Mouse (Mus musculus) cerebellum, postnatal 36 days (tissue): ENCODE measurements around the gene P4hb.
A peak's percentile ranks its signal among the peaks of the same experiment; 100 is the strongest.
"Not testable (repeated sequence)": the region's sequence is repeated elsewhere in the genome, so short reads cannot be mapped to it uniquely, and the experiment has no call there.

Experiments used
- DNase-seq, 2 experiments: peaks; one replicate each; pipeline ENCODE4 v3.0.0; 2021 to 2022; ENCODE audit warnings: mixed read lengths in 2 of 2

Gene P4hb

DNA sequence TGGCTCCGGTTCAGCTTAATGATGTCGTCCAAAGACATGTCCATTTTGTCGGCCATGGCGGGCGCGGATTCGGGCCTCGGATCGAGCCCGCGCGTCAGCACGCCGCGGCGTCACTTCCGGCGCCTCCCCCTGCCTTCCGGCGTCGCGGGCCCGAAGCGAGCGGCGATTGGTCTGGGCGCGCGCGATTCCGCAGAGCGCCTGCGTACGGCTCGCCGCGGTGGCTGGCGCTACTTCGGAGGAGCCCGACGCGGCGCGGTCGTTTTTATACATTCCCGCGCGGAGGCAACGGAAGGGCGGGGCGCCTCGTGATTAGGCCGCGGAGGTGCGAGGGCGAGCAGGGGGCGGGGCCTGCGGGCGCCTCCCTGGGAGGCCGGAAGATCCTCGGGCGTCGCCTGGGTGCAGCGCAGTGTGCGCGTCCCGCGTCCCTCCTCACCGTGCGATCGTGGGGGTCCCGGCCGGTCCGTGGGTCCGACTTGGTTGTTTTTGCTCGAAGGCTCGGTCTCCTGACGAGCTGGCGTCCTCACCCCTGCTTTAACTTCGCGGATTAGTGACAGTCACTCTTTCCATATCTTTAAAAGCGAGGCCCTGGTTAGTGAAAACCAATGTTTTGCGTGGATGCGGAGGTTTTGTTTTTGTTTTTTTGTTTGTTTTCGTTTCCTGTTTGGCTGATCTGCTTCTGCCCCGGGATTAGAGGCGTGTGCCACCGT lies 25.4 kb upstream of the P4hb start, which contains the start of the genes Alyref and Anapc11:
Alyref (minus strand) TSS at position 83 of the 707 bp plus-strand sequence.
Anapc11 (plus strand) TSS at position 139 of the 707 bp plus-strand sequence.
- peak; percentile 89 to 93 for DNase-seq

- DNase-seq: peak in 1 of 2 experiments; percentile 27
Measured at GRCm38 (mm10) chr11:120597240-120598235, 24.5 kb upstream of the P4hb start.

DNA sequence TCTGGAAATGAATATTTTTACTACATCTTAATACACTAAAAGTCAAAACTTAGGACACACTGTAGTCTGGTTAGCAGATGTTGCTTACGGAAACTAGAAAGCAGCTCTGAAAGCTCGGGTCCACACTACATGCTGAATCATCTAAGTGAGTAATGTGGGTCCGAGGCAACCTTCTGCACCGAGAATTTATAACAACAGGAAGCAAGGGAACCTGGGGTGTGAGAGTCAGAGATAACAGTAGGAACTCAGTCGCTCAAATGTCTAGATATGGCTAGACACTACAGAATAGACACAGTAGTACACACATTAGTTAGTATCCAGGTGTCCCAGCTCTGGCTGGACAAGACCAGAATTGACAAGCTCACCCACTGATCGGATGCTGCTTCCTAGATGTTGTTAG lies 15.5 kb upstream of the P4hb start:
- no peak for DNase-seq

- no peak for DNase-seq
Measured at GRCm38 (mm10) chr11:120583937-120584336, 10.9 kb upstream of the P4hb start.

DNA sequence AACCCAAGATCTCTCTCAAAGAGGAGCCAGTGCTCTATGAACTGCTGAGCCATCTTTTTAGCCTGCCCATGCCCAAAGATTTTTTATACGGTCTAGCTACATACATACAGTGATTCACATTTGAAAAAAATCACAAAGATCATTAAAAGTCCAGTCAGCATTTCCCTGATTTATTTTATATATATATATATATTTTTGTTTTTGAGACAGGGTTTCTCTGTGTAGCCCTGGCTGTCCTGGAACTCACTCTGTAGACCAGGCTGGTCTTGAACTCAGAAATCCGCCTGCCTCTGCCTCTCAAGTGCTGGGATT lies 9.9 kb upstream of the P4hb start:
- DNase-seq: not testable (repeated sequence)

DNA sequence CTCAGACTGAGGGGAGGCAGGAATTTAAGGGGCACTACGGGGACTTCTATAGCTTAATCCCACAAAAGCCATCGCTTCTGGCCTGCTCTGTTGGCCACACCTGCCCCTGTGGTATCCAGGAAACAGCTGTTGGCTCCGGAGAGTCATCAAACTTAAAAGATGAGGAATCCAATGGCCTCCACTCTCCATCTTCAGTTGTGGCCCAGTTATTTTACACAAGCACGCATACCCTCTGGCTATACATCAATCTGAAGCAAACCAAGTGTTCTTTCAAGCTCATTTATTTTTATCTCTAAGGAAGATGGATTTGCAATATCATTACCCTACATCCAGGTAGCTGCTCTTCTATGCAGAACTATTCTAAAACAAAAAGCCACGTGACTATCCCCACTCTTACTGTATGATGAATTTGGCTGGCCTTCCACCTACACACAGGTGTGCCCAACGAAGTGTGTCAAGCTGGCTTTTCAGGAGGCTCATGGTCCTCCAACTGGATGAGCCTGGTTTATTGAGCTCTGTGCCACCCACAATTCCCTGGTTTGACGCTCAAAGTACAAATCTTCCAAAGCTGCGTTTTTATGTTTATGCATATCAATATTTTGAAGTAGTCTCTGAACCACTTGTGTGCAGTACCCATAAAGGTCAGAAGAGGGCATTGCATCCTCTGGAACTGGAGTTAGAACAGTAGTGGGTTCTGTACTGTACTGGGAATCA lies 9.4 kb upstream of the P4hb start:
- peak in 1 of 2 experiments; percentile 45 for DNase-seq

GRCm38 (mm10) chr11:120581490-120582267 lies 8.6 kb upstream of the P4hb start, which contains the start of gene Arhgdia:
Gene Arhgdia (minus strand): TSS chr11:120581624.
- DNase-seq: peak; percentile 85 to 91

- peak; percentile 45 to 46 for DNase-seq
Measured at GRCm38 (mm10) chr11:120580871-120581331, 7.8 kb upstream of the P4hb start.

GRCm38 (mm10) chr11:120580190-120580589 lies 7.1 kb upstream of the P4hb start:
- peak; percentile 20 to 25 for DNase-seq

DNA sequence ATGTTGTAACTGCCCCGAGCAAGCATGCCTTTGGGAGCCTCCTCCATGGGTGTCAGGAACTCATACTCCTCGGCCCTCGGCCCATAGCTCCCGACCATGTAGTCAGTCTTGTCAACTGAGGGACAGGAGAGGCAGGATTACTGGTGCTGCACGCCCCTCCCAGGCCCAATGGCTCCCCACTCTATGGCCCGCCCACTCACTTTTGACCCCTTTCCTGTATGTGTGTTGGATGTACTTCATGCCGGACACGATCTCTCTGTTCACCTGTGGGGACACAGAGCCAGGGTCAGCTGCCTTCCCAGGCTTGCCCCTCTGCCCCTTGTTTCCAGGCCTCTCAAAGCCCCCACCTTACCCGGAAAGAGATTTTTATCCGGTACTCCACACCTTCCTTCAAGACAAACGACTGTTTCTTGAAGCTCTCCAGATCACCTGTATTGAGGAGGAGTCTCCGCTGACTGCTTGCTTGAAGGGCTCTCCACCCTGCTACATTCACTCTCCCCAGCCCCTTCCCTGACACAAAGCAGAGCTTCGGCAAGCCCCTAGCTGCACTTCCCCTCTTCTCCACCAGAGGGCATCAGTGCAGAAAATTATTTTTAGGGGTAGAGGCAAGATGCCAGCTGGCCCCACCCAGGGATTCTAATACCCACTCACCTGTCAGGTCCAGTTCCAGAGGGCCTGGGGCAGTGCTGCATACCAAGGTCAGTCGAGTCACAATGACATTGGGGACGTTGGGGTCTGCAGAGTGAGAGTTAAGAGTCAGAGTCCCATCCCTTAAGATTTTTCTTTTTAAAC lies 6.5 kb upstream of the P4hb start:
- peak; percentile 76 to 79 for DNase-seq

- peak in 1 of 2 experiments; percentile 16 for DNase-seq
Measured at GRCm38 (mm10) chr11:120578694-120579243, 5.7 kb upstream of the P4hb start.

DNA sequence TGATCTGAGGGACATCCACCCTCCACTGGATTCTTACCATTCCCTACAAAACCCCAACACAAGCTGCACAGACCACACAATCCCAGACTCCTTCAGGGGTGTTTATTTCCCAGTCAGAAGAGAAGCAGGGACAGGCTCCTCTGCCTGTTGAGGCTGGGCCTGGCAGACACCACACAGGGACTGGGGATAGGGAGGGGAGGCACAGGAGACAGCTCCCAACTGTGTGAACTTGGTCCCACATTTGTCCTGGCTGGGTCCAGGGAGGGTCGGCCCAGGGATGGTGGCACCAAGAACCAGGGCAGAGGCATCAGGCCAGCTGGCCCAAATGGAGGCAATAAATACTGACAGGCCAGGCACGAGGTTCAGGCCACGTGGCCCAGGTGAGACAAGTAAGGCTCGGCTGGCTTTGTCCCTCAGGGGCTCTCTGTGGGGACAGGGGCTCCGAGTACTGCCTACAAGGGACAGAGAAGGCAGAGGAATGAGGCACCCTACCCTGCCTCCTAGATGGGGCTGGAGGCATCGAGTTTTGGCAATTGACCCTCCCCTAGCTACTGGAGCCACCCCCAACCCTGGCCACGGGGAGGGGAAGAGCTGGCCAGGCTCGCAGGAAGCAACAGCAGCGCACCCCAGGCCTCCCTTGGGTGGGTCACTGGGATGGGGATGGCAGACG lies 5.1 kb upstream of the P4hb start:
- peak in 1 of 2 experiments; percentile 10 for DNase-seq

GRCm38 (mm10) chr11:120577211-120578023 lies 4.4 kb upstream of the P4hb start:
- DNase-seq: peak; percentile 12 to 28

GRCm38 (mm10) chr11:120576365-120576981 lies 3.4 kb upstream of the P4hb start:
- DNase-seq: no peak

DNA sequence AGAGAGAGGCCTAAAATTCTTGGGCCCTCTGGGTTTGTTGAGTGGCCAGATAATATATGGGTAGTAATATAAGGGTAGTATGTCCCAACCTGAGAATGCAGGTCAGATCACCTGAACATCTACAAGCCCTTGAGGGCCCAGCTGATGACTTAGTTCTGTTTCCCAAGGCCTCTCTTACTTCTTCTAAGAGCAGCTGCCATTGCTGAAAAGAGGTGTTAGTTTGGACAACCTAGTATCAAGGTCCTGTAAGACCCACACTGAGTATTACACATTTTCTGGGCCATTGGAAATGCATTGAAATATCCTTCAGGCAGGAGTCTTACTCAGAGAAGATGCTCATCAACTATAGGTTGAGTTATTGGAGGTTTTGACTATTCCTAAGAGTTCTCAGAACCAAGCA lies 2.9 kb upstream of the P4hb start:
- no peak for DNase-seq

GRCm38 (mm10) chr11:120575046-120575445 lies 2.0 kb upstream of the P4hb start:
- no peak for DNase-seq

GRCm38 (mm10) chr11:120574278-120574600 lies 1.2 kb upstream of the P4hb start:
- DNase-seq: no peak

- no peak for DNase-seq
Measured at GRCm38 (mm10) chr11:120573585-120574277, 678 bp upstream of the P4hb start.
